In the genomic region with DNA sequence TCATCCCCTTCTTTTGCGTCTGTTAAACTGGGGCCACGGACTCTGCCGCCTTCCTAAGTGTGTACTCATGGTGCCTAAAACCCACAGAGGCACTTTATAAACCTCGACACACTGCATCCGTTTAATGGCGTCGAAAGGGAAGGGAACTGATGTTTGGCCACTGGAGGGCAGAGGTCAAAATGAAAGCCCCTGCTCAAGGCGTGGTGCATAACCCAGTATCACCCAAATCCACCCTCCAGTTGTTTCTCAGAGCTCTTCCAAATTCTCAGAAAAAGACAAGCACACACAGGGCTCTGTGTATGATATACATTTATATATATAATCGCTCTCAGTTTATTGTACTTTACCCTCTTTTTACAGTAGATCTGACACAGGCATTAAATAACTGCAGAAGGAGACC, we compare ENCODE assay signal across 9 mouse cellular contexts. TPM values are rescaled to one million over a fixed set of nuclear protein-coding genes. Genes with fewer than 3 reads are reported as not detected.
DNase-seq lines count a peak whose midpoint lies in the region; ATAC-seq lines count a peak whose summit lies in the region.
"Had no signal": no experiment of that assay in that cellular context is flagged by ENCODE, and none has a peak within 500 bp of the region (broad histone marks: within the 10 kb centered on the region; RNA-seq: fewer than 3 reads in every experiment).

No protein-coding gene starts in this region.

- no peaks in the 10 kb centered on the region for H3K9me3 ChIP-seq in erythroblast, embryonic 14.5 days (ENCODE audit: control insufficient read depth, low read length)
- no peaks in the 10 kb centered on the region for H3K9me3 ChIP-seq in lung, embryonic 15.5 days
- H3K9me3 ChIP-seq in limb, embryonic 10.5 days (replicated peaks): no peaks in the 10 kb centered on the region
- H3K9me3 ChIP-seq in stomach, embryonic 14.5 days (ENCODE audit: control insufficient read depth, low read depth, low read length): no peaks in the 10 kb centered on the region

- peak overlapping the region; percentile 34 for H3K4me2 ChIP-seq in lung, embryonic 15.5 days
- peak overlapping the region; percentile 33 for H3K4me2 ChIP-seq in stomach, embryonic 14.5 days (replicated peaks; ENCODE audit: low read depth, low read length)

- H3K4me3 ChIP-seq in erythroblast, embryonic 14.5 days (replicated peaks): peak overlapping the region; percentile 36
- no peak overlapping the region for H3K4me3 ChIP-seq in lung, embryonic 15.5 days
- H3K4me3 ChIP-seq in limb, embryonic 10.5 days: peak overlapping the region; percentile 9; the same call in 1 of the 2 replicates
- no peak overlapping the region for H3K4me3 ChIP-seq in stomach, embryonic 14.5 days (ENCODE audit: low read depth, low read length)

- H3K27me3 ChIP-seq in erythroblast, embryonic 14.5 days (ENCODE audit: control insufficient read depth): no peaks in the 10 kb centered on the region
- H3K27me3 ChIP-seq in lung, embryonic 15.5 days: peaks cover 3% of the 10 kb centered on the region; the same call in 1 of the 2 replicates
- H3K27me3 ChIP-seq in limb, embryonic 10.5 days (ENCODE audit: low read depth, poor library complexity, severe bottlenecking): peaks cover 27% of the 10 kb centered on the region
- no peaks in the 10 kb centered on the region for H3K27me3 ChIP-seq in stomach, embryonic 14.5 days (ENCODE audit: control insufficient read depth, insufficient read depth, low read length)

- H3K27ac ChIP-seq in lung, embryonic 15.5 days: peak overlapping the region; percentile 62
- peak overlapping the region; percentile 71 for H3K27ac ChIP-seq in limb, embryonic 10.5 days
- peak overlapping the region; percentile 77; the same call in 1 of the 2 replicates for H3K27ac ChIP-seq in stomach, embryonic 14.5 days (ENCODE audit: low read length)

- peaks cover 68% of the 10 kb centered on the region for H3K4me1 ChIP-seq in erythroblast, embryonic 14.5 days (ENCODE audit: control insufficient read depth)
- peaks cover 34% of the 10 kb centered on the region for H3K4me1 ChIP-seq in lung, embryonic 15.5 days
- peaks cover 28% of the 10 kb centered on the region for H3K4me1 ChIP-seq in limb, embryonic 10.5 days
- peaks cover 26% of the 10 kb centered on the region for H3K4me1 ChIP-seq in stomach, embryonic 14.5 days (ENCODE audit: control insufficient read depth, insufficient read depth, low read length)

- DNase-seq in lung, adult 18-20 months: no peak
- DNase-seq in limb, embryonic 10.5 days (ENCODE audit: low spot score): no peak
- DNase-seq in right cerebral cortex, adult 2 months (ENCODE audit: low spot score in 2 of 2): no peak

- H3K36me3 ChIP-seq in erythroblast, embryonic 14.5 days (ENCODE audit: control insufficient read depth): peaks cover 83% of the 10 kb centered on the region
- no peaks in the 10 kb centered on the region for H3K36me3 ChIP-seq in lung, embryonic 15.5 days
- H3K36me3 ChIP-seq in limb, embryonic 10.5 days: peaks cover 15% of the 10 kb centered on the region
- no peaks in the 10 kb centered on the region for H3K36me3 ChIP-seq in stomach, embryonic 14.5 days (ENCODE audit: control insufficient read depth, insufficient read depth, low read length)

- 12% methylated on average over 9 of the region's 9 CpGs for WGBS in lung, embryonic 15.5 days
- 6% methylated on average over 9 of the region's 9 CpGs for WGBS in limb, embryonic 10.5 days
- WGBS in stomach, embryonic 14.5 days: 7% methylated on average over 9 of the region's 9 CpGs

- no peak for ATAC-seq in erythroblast, adult 5-6 weeks (replicated peaks; ENCODE audit: low FRiP score, poor library complexity, severe bottlenecking)
- no peak for ATAC-seq in lung, embryonic 15.5 days (ENCODE audit: borderline replicate concordance, extremely low read depth, low FRiP score, low TSS enrichment)
- no peak for ATAC-seq in stomach, embryonic 14.5 days (ENCODE audit: insufficient number of reproducible peaks, insufficient read depth, low FRiP score, low read depth)
- no peak for ATAC-seq in monocyte, adult 5-6 weeks (replicated peaks; ENCODE audit: insufficient number of reproducible peaks, low FRiP score, low TSS enrichment, poor library complexity, severe bottlenecking)

- no peak overlapping the region for H3K9ac ChIP-seq in lung, embryonic 15.5 days
- no peak overlapping the region for H3K9ac ChIP-seq in stomach, embryonic 14.5 days (replicated peaks; ENCODE audit: low read depth, low read length)

RNA-seq across cellular contexts. Expression of a gene that starts 6.3 kb away (rescaled TPM):
- polyA plus RNA-seq in erythroblast, embryonic 14.5 days (2012): 8.1 and 9.1 TPM in 2 replicates
- total RNA-seq in erythroblast, adult 5-6 weeks (2015; ENCODE audit: low replicate concordance): 10.6 and 24.0 TPM in 2 replicates
- 1.2 and 4.0 TPM in 2 replicates for total RNA-seq in erythroblast, adult 5-6 weeks (2017; ENCODE audit: low replicate concordance)
- 8.4 and 10.1 TPM in 2 replicates for polyA plus RNA-seq in lung, embryonic 15.5 days (2015; fragmentation: Nextera tagmentation; extraction: Ambion mirVana)
- 1.5 TPM in 2 replicates for polyA plus RNA-seq in limb, embryonic 10.5 days (2016; fragmentation: Nextera tagmentation; extraction: Ambion mirVana)
- polyA plus RNA-seq in stomach, embryonic 14.5 days (2014; fragmentation: Nextera tagmentation; extraction: Ambion mirVana): 8.8 and 10.0 TPM in 2 replicates
- not detected in 3 replicates for total RNA-seq in monocyte, adult 5-6 weeks (2017)

RNA-seq across cellular contexts. Expression of a gene that starts 18.3 kb away (rescaled TPM):
- 0.02 TPM in 1 of 2 replicates, not detected in the other for polyA plus RNA-seq in erythroblast, embryonic 14.5 days (2012)
- not detected in 2 replicates for total RNA-seq in erythroblast, adult 5-6 weeks (2015; ENCODE audit: low replicate concordance)
- 0.51 TPM in 1 of 2 replicates, not detected in the other for total RNA-seq in erythroblast, adult 5-6 weeks (2017; ENCODE audit: low replicate concordance)
- not detected in 2 replicates for polyA plus RNA-seq in lung, embryonic 15.5 days (2015; fragmentation: Nextera tagmentation; extraction: Ambion mirVana)
- polyA plus RNA-seq in limb, embryonic 10.5 days (2016; fragmentation: Nextera tagmentation; extraction: Ambion mirVana): not detected in 2 replicates
- polyA plus RNA-seq in stomach, embryonic 14.5 days (2014; fragmentation: Nextera tagmentation; extraction: Ambion mirVana): not detected in 2 replicates
- total RNA-seq in monocyte, adult 5-6 weeks (2017): not detected in 3 replicates
- polyA plus RNA-seq: spleen, adult 2 months had no signal

RNA-seq across cellular contexts. Expression of a gene that starts 19.3 kb away (rescaled TPM):
- polyA plus RNA-seq in erythroblast, embryonic 14.5 days (2012): 4.1 and 4.3 TPM in 2 replicates
- 44.6 and 56.8 TPM in 2 replicates for total RNA-seq in erythroblast, adult 5-6 weeks (2015; ENCODE audit: low replicate concordance)
- total RNA-seq in erythroblast, adult 5-6 weeks (2017; ENCODE audit: low replicate concordance): 25.1 and 28.0 TPM in 2 replicates
- 168 and 170 TPM in 2 replicates for polyA plus RNA-seq in lung, embryonic 15.5 days (2015; fragmentation: Nextera tagmentation; extraction: Ambion mirVana)
- polyA plus RNA-seq in limb, embryonic 10.5 days (2016; fragmentation: Nextera tagmentation; extraction: Ambion mirVana): 243 and 267 TPM in 2 replicates
- 155 and 163 TPM in 2 replicates for polyA plus RNA-seq in stomach, embryonic 14.5 days (2014; fragmentation: Nextera tagmentation; extraction: Ambion mirVana)
- 11.9 to 26.9 TPM (median 24.5 TPM) in 3 replicates for total RNA-seq in monocyte, adult 5-6 weeks (2017)

RNA-seq across cellular contexts. Expression of a gene that starts 19.4 kb away (rescaled TPM):
- 3.8 and 7.2 TPM in 2 replicates for polyA plus RNA-seq in erythroblast, embryonic 14.5 days (2012)
- total RNA-seq in erythroblast, adult 5-6 weeks (2015; ENCODE audit: low replicate concordance): 18.4 and 21.3 TPM in 2 replicates
- 7.7 and 8.9 TPM in 2 replicates for total RNA-seq in erythroblast, adult 5-6 weeks (2017; ENCODE audit: low replicate concordance)
- 28.3 and 28.4 TPM in 2 replicates for polyA plus RNA-seq in lung, embryonic 15.5 days (2015; fragmentation: Nextera tagmentation; extraction: Ambion mirVana)
- 52.3 and 52.8 TPM in 2 replicates for polyA plus RNA-seq in limb, embryonic 10.5 days (2016; fragmentation: Nextera tagmentation; extraction: Ambion mirVana)
- 22.1 and 23.1 TPM in 2 replicates for polyA plus RNA-seq in stomach, embryonic 14.5 days (2014; fragmentation: Nextera tagmentation; extraction: Ambion mirVana)
- total RNA-seq in monocyte, adult 5-6 weeks (2017): 2.8 to 9.4 TPM (median 3.8 TPM) in 3 replicates

RNA-seq across cellular contexts. Expression of a gene that starts 22.4 kb away (rescaled TPM):
- not detected in 2 replicates for polyA plus RNA-seq in erythroblast, embryonic 14.5 days (2012)
- total RNA-seq in erythroblast, adult 5-6 weeks (2015; ENCODE audit: low replicate concordance): not detected in 2 replicates
- 0.70 TPM in 1 of 2 replicates, not detected in the other for total RNA-seq in erythroblast, adult 5-6 weeks (2017; ENCODE audit: low replicate concordance)
- polyA plus RNA-seq in lung, embryonic 15.5 days (2015; fragmentation: Nextera tagmentation; extraction: Ambion mirVana): 17.8 and 18.6 TPM in 2 replicates
- 9.1 and 13.7 TPM in 2 replicates for polyA plus RNA-seq in limb, embryonic 10.5 days (2016; fragmentation: Nextera tagmentation; extraction: Ambion mirVana)
- polyA plus RNA-seq in stomach, embryonic 14.5 days (2014; fragmentation: Nextera tagmentation; extraction: Ambion mirVana): 17.5 and 18.7 TPM in 2 replicates
- 0.67 TPM in 1 of 3 replicates, not detected in the others for total RNA-seq in monocyte, adult 5-6 weeks (2017)

Comparison
In these comparisons a context has a peak if more than half of its experiments do, and no peak if none do; other contexts are left out.
1. H3K4me3 ChIP-seq: peak in erythroblast, embryonic 14.5 days (single experiment) and limb, embryonic 10.5 days (single experiment); none in lung, embryonic 15.5 days (single experiment) and stomach, embryonic 14.5 days (single experiment).
2. RNA of a gene that starts 19.3 kb away (polyA plus RNA-seq): 243 to 267 TPM in limb, embryonic 10.5 days, 168 to 170 TPM in lung, embryonic 15.5 days and 155 to 163 TPM in stomach, embryonic 14.5 days; 4.1 to 4.3 TPM in erythroblast, embryonic 14.5 days; every median in the first group is over 10 times any median in the second.
3. Peak in every context shown above with its lines, with median percentiles within 50 percentile points of each other: H3K27ac ChIP-seq.